Mouse (Mus musculus) cerebellum, postnatal 14 days (tissue): ENCODE data around the gene Itgb1bp2.
A peak's percentile ranks its signal among the peaks of the same experiment; 100 is the strongest.

Source experiments
- DNase-seq, 2 experiments: peaks; one replicate each; pipeline ENCODE4 v3.0.0; 2021; ENCODE audit warnings: mixed read lengths in 2 of 2

The Itgb1bp2 gene

DNA sequence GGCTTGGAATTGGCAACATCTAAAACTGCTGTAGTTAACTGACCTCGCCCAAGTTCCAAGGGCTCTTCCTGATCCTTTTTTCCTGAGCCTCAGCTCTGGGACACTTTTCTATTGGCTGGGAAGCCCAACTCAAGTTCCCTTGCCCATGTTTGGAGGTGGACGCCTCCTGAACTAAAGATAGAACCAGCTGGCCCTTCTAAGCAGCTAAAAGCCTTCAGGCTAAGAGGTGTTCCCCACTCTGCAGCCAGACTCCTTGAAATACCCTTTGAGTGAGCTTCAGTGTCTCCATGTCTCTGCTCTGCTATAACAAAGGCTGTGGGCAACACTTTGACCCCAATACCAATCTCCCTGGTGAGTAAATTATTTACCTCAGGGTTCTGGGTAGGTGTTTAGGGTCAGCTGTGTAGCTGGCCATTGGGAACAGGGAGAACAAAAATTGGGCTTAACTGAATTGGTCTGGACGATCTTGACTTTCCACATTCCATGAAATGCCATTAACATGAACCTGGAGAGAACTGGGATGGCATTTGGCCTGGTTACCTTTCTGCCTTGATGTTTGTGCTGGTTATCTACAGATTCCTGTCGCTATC lies at the start of gene Itgb1bp2:
Itgb1bp2 (plus strand) TSS at position 203 of the 590 bp plus-strand sequence.
- no peak for DNase-seq

DNA sequence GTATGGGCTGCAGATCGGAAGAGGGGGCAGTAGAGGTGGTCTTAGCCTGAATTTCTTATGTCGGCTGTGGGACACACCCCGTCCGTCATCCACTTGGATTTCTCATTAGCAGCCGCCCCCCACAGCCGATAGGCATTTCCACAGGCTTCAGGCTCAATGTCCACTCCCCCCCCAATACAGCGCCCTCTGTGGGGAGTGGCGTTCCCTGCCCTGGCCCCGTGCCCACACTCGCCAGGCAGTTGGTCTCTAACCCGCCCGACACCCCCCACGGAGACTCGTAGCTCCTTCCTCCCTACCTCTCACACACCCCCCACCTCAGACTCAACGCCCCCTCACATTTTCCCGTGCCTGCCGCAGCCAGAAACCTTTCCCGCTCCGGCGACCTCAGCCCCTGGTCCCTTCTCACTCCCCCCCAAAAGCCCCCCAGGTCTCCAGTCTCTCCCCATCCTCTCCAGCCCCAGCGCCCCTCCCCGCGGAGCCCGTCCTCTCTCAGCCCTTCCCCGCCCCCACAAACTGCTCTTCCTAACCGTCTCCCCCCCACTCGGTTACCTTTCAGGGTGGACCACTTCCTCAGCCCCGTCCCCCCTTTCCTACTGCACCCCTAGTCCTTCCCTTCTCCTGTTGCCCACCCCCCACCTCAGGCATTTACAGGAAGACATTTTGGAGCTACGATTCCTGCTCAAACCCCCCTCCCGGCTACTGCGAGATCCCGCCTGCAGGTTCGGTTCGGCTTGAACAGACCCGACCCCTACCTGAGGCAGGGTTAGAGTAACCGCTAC lies 29.8 kb upstream of the Itgb1bp2 start:
- peak; percentile 69 to 86 for DNase-seq

DNA sequence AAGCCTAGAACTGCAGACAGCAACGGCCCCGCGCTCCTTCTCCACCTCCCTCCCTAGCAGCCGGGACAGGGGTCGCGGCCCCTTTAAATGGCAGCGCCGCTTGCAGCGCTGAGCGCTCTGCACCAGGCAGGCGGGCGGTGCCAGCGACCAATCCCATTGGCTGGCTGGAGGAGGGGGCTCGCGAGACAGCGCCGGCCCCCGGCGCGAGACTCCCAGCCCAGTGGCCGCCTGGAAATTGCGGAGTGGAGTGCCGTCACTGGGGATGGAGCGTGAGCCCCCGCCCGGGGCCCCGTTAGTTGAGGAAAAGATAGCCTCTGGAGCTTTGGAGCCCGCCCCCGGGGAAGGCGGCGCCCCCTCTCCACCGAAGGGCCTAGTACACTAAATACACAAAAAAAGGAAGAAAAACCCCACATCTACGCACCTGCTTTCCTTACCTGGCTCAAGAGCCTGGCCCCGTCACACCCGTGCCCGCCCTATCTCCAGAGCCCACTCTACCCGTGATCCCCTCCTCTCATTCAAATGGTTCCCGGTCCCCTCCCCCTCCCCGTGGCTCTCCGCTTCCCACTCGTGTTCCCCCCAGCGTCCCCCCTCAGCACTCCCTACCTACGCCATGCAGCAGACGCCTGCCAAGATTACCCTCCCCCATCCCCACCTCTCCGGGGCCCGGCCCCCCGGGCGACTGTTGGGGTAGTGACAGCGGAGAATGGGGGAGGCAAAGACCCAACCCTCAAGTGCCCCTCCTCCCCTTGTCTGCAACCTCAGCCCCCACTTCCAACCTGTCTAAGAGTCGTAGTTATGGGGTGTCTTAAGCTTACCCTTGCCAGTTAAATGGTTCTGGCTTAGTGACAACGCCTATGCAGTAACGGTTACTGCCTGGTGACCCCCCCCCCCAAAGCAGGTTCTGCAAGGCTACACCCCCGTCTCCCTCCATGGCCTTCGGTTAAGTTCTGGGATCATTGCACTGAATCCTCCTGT lies 28.9 kb upstream of the Itgb1bp2 start:
- peak; percentile 91 for DNase-seq

- DNase-seq: peak in 1 of 2 experiments; percentile 5
Measured at GRCm38 (mm10) chrX:101420700-101421095, 28.2 kb upstream of the Itgb1bp2 start, which contains the start of gene Zmym3. Gene Zmym3 (minus strand): TSS chrX:101420849.

GRCm38 (mm10) chrX:101423462-101423861 lies 25.4 kb upstream of the Itgb1bp2 start:
- DNase-seq: peak; percentile 8 to 29

DNA sequence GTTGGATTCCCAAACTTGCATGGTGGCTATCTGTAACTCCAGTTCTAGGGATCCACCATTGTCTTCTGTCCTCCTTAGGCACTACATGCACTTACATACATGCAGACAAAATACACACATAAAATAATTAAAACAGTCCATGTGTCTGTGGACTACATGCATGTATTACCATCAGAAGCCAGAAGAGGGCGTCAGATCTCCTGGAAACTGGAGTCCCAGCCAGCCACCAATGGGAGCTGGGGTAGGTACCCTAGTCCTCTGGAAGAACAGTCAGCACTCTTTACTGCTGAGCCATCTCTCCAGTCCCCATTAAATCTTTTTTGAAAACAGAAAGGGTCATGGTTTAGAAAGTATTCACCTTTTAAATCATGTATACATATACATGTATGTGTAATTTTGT lies 21.1 kb upstream of the Itgb1bp2 start:
- DNase-seq: peak; percentile 10 to 35

- peak in 1 of 2 experiments; percentile 33 for DNase-seq
Measured at GRCm38 (mm10) chrX:101428785-101429141, 20.1 kb upstream of the Itgb1bp2 start.

- peak; percentile 88 to 91 for DNase-seq
Measured at GRCm38 (mm10) chrX:101429142-101429949, 19.5 kb upstream of the Itgb1bp2 start, which contains the start of gene Nono. Gene Nono (plus strand): TSS chrX:101429318.

DNA sequence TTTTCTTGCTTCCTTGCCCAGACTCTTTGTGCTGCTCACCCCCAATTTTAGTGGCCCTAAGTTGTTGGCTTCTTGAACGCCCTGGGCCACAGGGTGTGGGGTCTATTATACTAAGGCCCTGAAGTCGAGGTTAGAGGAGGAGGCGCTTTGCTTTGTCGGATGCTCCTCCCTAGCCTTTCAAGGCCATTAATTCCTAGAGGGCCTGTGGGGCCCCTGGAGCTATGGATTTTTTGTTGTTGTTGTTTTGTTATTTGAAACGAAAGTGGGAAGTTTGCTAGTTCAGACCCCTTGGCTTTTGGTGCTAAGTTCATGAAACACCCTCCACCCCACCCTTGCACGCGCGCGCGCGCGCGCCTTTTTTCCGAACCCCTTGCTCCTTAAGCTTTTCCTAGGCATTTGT lies 18.9 kb upstream of the Itgb1bp2 start:
- DNase-seq: peak in 1 of 2 experiments; percentile 24

GRCm38 (mm10) chrX:101451147-101451546 lies 2.3 kb downstream of the Itgb1bp2 start:
- no peak for DNase-seq

GRCm38 (mm10) chrX:101451591-101451990 lies 2.7 kb downstream of the Itgb1bp2 start:
- peak in 1 of 2 experiments; percentile 4 for DNase-seq

- DNase-seq: no peak
Measured at GRCm38 (mm10) chrX:101472202-101472601, 23.3 kb downstream of the Itgb1bp2 start.

GRCm38 (mm10) chrX:101481604-101482350 lies 32.9 kb downstream of the Itgb1bp2 start:
- DNase-seq: no peak

DNA sequence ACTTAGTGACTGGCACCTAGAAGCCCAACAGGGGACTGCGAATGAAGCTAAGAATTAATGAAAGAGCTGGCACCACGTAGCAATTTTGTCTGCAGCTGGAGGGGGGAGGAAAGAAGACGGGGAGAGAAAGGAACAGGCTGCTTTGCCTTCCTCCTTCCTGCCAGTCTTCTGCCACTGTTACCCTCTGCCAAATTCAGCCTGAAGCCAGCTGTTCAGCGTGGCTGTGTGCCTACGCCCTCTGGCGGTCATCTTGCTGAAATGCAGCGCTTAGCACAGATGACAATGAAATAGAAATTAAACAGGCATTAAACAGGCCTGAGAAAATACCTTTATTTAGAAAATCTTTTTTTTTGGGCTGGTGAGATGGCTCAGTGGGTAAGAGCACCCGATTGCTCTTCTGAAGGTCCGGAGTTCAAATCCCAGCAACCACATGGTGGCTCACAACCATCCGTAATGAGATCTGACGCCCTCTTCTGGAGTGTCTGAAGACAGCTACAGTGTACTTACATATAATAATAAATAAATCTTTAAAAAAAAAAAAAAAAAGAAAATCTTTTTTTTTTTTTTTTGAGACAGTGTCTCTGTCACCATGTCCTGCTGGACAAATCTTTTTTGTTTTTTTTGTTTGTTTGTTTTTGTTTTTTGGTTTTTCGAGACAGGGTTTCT lies 37.7 kb downstream of the Itgb1bp2 start:
- DNase-seq: peak; percentile 70 to 73
